Mouse (Mus musculus) brain, embryonic 18.5 days (tissue): ENCODE measurements around the gene Fam32a.

ENCODE experiments used
- DNase-seq: peaks from one replicate; pipeline ENCODE4 v3.0.0-alpha.2; 2012; ENCODE audit warnings: low read depth, low spot score

The Fam32a gene

DNA sequence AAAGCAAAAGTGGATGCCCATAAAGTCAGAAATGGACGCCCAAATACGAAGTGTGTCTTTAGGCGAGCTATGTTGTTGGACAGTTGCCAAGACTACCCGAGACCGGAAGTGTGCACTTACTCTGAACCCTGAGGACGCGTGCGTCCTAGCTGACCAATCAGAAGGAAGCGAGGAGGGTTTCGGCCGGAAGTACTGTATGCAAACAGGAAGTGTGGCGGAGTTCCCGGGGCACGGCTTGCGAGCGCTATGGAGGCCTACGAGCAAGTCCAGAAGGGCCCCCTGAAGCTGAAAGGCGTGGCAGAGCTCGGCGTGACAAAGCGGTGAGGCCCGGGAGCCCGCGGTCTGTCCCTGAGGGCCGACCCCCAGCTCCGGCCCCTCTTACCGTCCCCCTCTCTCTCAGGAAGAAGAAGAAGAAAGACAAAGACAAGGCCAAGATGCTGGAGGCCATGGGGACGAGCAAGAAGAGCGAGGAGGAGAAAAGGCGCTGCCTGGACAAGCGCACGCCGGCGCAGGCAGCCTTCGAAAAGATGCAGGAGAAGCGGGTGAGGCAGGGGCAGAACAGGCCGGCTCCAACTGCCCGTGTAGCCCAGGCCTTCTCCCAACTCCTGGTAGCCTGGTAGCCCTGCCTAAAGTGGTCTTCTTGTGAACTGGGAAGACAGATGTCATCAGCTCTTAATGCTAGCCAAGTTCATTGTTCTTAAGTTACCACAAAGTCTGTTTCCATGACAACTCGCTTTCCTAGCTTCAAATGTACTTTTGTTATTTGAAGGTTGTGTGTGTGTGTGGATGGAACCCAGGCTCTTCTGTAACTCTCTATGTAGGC is at the start of gene Fam32a:
TSS of gene Fam32a (plus strand) at position 190 of the 823 bp plus-strand sequence.
- peak; percentile 91 for DNase-seq

DNA sequence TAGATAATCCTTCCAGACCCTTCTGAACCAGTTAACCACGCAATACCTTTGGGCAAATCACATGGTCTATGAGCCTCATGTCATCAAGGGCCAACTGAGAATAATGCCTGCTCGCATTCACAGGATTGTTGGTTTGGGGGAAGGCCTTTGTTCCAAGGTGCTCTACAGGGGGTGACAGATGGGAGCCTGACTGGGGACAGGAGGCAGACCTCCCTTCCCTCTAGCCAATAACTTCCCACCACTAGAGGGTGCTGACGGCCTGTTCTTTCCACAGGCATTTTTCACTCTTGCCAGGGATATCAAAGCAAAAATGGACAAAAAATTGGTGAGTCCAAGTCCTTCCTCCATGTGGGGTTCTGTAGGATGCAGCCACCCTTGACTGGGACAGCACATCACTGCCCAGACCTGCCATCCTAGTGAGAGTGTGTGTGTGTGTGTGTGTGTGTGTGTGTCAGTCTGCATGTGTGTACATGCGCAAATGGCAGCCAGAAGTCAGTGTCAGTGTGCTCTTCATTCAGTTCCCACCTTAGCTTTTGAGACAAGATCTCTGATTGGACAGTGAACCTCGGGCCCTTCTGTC is 42.1 kb upstream of the Fam32a start:
- DNase-seq = no peak

DNA sequence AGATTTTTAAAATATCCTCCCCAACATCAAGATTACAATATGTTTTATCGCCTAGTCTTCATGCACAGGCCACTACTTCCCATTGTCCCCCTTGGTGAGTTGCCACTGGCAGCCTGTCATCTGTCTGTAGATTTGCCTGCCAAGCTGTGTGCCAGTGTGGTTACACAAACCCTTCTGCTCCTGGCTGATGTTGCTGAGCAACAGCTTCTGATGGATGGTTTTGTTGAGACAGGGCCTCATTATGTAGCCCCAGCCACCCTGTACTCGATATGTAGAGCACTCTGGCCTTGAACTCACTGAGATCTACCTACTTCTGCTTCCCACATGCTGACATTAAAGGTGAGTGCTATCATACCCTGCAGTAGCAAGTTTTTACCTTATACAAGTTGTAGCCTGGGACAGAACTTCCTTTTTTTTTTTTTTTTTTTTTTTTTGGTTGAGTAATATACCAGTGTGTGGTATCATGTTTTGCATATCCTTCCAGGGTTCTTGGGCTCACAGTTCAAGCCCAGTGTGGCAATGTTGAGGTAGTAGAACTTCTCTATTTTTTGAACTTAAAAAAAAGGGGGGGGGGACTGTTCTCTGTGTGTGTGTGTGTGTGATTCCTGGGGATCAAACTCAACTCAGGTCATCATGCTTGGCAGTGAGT is 35.9 kb upstream of the Fam32a start:
- DNase-seq = no peak

DNA sequence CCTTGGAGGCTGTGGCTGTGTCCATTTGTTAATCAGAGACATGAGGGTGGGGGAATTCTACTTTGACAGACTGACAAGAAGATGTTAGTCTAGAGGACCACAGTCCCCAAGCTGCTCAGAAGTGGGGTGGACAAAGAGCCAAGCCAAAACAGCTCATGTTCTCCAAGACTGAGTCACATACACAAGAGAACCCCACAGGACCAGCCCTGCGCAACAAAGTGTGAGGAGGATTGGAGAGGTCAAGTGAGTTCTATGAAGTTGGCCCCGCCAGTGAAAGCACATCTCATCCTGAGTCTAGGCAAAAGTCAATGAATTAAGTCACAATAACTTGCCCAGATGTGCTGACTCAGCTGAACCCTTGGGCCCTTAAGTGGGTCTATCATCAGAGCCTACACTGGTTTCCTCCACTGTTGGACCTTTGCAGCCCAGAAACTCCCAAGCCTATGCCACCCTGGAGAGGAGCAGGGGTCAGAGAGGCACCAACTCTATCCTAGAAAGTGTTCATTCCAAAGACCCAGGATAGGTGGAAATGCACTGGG is 31.7 kb upstream of the Fam32a start:
- no peak for DNase-seq

DNA sequence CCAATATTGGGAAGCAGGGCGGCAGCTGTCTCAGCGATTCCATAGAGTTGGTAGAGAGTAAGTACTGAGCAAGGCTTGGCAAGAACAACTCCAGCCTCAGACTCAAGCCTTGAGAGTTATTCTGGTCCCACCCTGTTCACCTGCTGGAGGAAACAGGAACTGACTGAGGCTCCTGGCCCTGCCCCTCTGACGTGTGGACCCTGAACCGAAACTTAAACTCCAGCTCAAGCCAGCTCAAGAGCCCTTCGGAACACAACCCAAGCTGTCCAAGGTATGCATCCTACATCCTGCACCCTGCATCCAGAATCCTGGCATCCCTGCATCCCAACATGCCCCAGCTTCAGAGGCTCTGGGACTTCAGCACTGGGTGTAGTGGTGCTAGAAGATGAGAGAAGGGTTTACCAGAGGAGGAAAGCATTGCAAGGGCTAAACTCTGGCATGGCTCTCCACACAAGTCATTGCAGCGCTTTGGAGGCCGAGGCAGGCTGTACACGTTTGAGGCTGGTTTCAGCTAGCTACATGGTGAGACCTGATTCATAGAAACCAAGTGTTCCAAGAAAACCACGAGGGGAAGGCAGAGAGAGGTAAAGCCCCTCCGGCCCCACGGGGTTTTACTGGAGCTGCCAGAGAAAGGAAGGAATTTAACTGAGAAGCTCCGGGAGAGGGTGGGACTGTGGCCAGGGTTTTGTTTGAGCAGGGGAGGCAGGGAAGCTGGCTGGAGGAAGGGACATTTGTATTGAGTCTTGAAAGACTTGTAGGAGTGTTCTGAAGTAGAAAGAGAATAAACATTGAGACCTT is 29.9 kb upstream of the Fam32a start, which contains the start of gene Hsh2d:
TSS of gene Hsh2d (plus strand) at position 222 of the 798 bp plus-strand sequence.
- no peak for DNase-seq

DNA sequence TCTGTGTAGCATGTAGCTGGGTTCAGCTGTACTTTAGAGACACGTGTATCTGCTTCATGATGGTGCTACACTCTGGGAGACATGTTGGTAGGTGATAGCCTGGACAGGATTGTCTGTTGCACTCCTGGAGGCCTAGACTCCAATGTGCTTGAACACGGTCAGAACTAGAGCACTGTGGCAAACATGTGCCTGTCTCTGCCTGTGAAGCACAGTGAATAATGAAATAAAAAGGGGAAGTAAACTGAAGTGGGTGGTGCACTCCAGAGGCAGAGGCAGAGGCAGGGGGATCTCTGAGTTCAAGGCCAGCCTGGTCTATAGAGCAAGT is 29.4 kb upstream of the Fam32a start:
- no peak for DNase-seq

DNA sequence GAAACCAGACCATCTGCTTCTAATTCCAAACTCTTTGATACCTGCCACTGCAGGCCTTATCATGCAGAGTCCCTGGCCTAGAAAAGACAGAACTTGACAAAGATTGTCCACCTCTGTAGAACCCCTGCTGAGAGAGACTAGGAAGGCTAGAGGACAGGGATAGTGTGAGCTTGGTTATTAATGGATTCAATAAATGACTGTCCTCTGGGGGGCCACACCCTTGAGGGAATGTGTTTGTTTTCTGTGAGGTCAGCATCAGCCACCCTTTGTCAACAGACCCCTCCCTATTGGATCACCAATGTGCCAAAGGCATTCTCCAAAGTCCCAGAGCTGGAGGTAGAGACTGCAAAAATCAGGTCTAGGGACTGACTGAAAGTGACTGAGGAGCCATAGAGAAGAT is 27.5 kb upstream of the Fam32a start:
- DNase-seq = no peak

DNA sequence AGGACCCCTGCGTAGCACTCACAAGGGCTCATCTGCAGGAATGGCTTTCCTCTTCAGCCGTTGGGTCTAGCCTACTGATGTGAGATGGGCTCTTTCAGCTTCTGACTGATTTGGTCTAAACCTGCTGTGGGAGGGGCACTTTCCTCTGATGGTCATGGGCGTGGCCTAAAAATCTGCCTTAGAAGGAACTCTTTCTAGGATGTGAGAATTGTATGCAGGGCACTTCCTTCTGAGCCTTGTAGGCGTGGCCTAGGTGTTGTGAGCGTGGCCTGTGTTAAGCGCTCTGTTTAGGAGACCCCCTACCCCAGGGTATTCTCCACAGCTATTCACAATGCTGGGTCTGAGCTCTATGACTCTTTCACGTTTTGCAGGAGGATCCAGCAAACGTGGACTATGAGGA is 21.5 kb upstream of the Fam32a start:
- DNase-seq = no peak

DNA sequence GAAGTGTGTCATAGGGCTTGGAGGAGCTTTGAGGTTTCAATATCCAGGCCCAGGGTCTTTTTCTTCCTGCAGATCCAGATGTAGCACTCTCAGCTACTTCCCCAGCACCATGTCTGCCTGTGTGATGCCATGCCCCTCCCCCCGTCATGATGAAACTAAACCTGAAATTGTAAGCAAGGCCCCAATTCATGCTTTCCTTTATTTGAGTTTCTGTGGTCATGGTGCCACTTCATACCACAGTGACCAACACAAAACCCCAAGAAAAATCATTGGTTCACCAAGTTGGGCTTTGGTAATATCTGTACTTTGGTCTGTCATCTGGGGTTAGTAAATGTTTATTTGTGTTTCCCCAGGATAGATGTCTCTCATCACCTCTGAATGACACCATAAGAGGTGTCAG is 10.9 kb upstream of the Fam32a start:
- no peak for DNase-seq

DNA sequence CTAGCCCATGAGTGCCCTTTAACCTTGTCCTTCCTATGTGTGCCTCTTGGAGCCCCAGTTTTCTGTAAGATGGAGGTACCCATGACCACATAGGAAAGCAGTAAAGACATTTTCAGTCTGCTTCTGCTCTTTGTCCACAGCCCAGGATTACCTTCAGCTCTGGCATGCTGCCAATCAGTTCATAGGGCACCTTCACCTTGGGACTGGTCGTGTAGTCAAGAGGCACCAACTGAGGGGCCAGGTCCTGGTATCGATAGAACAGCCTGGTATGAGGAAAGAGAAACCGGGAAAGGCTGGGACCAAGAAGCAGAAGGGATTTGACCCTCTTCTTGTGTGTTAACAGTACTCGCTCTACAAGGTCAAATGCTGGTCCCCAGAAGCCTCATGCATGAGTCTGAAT is 9.3 kb upstream of the Fam32a start:
- no peak for DNase-seq

DNA sequence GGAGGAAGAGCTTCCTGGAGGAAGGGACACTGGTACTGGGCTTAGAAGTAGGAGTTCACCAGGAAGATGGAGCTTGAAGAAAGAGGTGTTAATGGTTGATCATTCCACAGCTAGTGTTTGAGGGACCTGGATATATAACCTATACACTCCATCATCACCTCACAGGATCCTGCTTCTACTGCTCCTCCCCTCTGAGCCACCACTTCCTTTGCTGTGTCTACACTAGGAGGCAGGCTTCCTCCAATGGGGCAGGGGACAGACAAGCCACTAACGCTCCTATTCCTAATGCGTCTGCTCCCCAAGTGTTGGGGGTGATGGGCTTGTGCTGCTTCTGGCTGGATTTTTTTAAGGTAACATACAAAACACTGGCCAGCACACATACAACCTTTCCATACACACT is 8.8 kb upstream of the Fam32a start:
- no peak for DNase-seq

DNA sequence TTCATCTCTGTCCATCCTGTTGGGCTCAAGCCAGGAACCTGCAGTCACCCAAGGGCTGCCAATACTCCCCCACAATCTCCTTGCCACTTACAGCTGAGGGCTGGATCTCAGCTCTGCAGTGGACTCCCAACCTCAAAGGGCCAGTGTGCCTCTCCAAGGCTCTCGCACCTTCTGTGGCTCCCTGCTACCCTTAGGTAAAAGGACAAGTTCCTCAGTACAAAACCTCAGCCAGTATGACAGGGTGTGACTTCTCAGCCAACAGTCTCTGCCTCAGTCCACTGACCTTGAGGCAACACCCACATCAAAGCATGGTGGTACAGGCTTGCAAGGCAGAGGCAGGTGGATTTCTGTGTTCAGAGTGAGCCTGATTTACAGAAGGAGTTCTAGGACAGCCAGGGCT is 7.7 kb upstream of the Fam32a start:
- no peak for DNase-seq

DNA sequence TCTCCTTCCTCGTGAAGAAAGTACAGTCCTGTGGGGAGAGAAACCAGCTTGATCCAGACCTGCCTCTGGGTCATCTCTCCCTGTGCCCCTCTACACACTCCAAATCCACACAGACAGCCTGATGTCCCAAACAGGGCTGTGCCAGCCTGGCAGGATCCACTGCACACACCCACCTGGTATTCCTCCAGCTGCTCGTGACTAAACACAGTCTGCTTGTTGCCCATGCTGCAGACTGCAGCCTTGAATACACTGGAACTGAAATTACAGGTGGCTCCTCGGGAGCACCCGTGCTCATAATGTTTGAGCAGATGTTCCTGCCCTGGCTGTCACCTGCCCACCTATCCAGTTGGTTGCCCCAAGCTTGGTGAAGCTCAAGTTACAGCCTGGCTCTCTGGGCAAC is 6.8 kb upstream of the Fam32a start, which contains the start of gene Cib3:
TSS of gene Cib3 (minus strand) at position 87 of the 400 bp plus-strand sequence.
- DNase-seq = no peak

DNA sequence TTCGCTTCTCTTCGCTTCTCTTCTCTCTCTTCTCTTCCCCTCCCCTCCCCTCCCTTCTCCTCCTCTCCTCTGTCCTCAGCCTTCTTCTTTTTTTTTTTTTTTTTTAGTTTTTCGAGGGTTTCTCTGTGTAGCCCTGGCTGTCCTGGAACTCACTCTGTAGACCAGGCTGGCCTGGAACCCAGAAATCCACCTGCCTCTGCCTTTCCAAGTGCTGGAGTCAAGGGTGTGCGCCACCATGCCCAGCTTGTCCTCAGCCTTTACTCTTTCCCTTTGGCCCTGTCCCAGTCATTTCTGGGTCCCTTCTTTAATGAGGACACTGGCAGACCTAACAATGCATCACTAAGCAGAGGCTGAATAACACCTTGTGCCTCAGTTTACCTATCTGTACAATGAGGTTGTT is 6.0 kb upstream of the Fam32a start, which contains the start of gene Gm11034:
TSS of gene Gm11034 (minus strand) at position 101 of the 400 bp plus-strand sequence.
- DNase-seq = no peak

DNA sequence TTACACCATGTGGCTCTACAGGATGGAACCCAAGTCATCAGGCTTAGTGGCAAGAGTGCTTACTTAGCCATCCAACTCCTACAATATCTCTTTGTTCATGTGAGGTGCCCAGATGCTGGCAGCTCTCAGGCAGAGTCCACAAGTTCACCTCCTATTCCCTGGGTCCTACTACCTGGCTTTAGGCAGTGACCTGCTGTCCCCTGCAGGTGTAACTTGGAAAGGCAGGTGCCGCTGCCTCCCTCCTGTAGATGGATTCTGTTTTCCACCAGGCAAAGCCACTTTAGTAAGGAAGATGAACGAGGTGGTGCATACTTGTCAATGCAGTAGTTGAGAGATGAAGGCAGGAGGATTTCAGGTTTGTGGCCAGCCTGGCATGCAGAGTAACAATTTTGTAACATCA is 4.5 kb upstream of the Fam32a start:
- DNase-seq = no peak

DNA sequence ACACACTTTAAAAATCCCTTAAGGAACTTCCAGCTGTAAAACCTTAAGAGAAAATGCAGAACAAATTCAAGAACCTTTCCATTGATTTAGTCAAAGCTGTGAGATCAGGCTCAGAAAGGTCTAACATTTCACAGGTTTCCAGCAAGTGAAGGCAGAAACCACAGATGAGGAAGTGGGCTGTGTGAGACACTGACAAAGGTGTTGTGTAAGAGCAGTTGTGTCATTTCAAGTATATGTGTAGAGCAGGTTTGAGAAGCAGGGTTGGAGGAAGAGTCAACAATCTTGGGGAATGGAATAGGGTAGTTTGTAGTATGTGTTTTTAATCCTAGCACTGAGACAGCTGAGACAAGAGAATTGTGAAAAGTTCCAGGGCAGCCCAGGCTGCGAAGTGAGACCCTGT is 3.7 kb upstream of the Fam32a start:
- no peak for DNase-seq

DNA sequence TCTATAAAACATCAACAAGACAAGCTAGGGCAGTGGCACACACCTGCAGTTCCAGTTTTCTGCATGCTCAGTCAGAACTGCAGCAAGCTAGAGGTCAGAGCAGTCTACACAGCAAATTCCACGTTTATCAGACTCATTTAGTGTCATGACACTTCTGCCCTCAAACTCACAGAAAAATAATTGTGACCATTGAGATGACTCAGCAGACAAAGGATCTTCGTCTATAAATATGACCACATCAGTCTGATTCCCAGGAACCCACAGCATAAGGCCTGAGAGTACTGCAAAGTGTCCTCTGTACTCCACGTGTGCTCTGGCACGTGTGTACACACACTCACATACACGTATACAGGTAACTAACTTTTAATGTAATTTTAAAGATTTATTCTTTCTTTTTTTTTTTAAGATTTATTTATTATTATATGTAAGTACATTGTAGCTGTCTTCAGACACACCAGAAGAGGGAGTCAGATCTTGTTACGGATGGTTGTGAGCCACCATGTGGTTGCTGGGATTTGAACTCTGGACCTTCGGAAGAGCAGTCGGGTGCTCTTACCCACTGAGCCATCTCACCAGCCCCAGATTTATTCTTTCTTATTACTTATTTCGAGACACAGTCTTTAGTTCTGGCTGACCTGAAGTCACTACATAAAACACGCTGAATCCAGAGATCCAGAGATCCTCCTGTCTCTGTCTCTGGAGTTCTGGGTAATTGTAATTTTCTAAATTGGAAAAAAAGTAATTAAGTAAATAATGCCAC is 569 bp upstream of the Fam32a start:
- no peak for DNase-seq

DNA sequence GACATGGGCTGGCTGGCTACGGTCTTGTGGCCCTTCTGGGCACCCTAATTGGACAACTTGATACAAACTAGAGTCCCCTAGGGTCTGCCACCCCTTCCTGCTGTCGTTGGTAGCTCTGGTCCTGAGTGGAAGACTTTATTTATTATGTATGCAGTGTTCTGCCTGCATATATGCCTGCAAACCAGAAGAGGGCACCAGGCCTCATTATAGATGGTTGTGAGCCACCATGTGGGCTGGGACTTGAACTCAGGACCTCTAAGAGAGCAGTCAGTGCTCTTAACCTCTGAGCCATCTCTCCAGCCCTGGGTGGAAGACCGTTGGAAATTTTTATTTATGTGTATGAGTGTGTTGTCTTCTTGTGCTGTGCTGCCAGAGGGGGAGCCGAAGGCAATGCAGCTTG is 1.2 kb downstream of the Fam32a start:
- no peak for DNase-seq

DNA sequence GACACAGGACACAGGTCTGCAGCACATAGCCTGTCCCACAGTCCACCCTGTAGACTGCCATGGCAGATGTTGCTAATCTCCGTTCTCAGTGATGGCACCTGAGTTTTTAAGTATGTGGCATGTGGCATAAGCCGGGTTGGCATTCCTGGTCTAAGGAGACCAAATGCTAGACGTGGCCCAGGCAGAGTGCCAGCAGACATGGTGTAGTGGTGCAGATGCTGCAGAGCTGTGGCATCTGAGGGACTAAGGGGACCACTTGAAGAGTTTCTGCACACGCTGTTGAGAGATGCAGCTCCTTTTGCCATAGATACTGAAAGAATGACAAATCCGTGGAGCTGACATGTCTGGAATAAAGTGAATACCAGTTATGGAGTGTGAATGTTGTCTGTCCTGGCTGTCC is 3.1 kb downstream of the Fam32a start:
- no peak for DNase-seq

DNA sequence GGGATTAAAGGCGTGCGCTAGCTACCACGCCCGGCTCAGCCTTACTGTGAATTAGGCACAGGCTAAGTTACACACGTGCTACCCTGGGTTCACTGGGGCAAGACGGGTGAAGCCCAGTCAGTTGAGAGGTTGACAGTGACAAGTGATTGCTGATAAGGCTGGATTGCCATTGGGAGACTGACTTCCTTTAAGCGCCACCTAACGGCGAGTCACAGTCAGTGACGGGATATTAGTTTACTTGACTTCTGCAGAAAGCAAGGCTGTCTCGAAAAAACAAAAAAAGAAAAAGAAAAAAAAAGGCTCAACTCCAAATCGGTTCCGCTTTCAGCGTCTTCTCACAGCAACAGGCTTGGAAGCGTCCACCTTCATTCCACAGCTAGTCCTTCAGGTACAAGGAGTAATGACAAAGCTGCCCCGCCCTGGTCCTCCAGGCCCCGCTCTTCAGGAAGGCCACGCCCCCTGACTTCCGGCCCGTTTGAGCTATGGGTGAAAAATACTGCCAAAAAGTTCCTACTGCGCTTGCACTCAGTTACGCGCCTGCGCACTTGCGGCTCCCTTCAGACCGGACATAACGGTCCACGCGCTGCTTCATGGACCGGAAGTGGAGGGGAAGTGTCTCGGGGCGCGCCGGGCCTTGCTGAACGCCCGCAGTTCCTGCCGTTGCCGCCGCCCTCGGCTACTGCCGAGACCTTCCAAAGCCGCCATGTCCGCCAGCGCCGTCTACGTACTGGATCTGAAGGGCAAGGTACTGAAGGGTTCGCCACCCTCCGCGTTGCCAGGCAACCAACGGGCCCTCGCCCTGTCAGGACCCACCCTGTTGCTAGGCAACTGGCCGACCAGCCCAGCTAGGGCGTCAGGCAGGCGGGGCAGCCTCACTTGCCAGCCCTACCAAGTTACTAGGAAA is 20.2 kb downstream of the Fam32a start, which contains the start of gene Ap1m1:
TSS of gene Ap1m1 (plus strand) at position 520 of the 904 bp plus-strand sequence.
- peak; percentile 97 for DNase-seq
